Mouse (Mus musculus) hindbrain, embryonic 15.5 days (tissue): ENCODE results near the gene Stum. TPM values are rescaled to one million over a fixed set of nuclear protein-coding genes. Genes with fewer than 3 reads are reported as not detected.
A peak's percentile ranks its signal among the peaks of the same experiment; 100 is the strongest.

Experiments used
- ATAC-seq: fragments of 200-750 bp; cut with Nextera tagmentation; 2 replicates; pipeline ENCODE4 v1.8.0; 2017; ENCODE audit warnings: low read depth, moderate number of reproducible peaks, moderate TSS enrichment; ENCODE audit not compliant: low FRiP score
- H3K27ac ChIP-seq: fragments of 300-500 bp; sonication (generic); replicated peaks from 2 replicates; pipeline ENCODE4 v1.5.1; 2015; ENCODE audit warnings: mild to moderate bottlenecking, inconsistent platforms
- H3K27me3 ChIP-seq: fragments of 300-500 bp; sonication (generic); 2 replicates; pipeline ENCODE4 v1.6.1; 2015; ENCODE audit warnings: control low read depth, inconsistent platforms
- H3K36me3 ChIP-seq: fragments of 300-500 bp; sonication (generic); 2 replicates; pipeline ENCODE4 v1.6.1; 2015; ENCODE audit warnings: control low read depth, inconsistent platforms
- H3K4me1 ChIP-seq: fragments of 300-500 bp; sonication (generic); replicated peaks from 2 replicates; pipeline ENCODE4 v1.6.1; 2015; ENCODE audit warnings: control low read depth, inconsistent platforms
- H3K4me2 ChIP-seq: fragments of 300-500 bp; sonication (generic); 2 replicates; pipeline ENCODE4 v1.6.1; 2015; ENCODE audit warnings: moderate library complexity, mild to moderate bottlenecking, inconsistent platforms
- H3K4me3 ChIP-seq: fragments of 300-500 bp; sonication (generic); 2 replicates; pipeline ENCODE4 v1.5.1; 2015; ENCODE audit warnings: mild to moderate bottlenecking, inconsistent platforms
- H3K9ac ChIP-seq: fragments of 300-500 bp; sonication (generic); 2 replicates; pipeline ENCODE4 v1.6.1; 2015; ENCODE audit warnings: inconsistent platforms
- H3K9me3 ChIP-seq: fragments of 300-500 bp; sonication (generic); 2 replicates; pipeline ENCODE4 v1.6.1; 2016; ENCODE audit warnings: control low read depth, inconsistent platforms
- WGBS: fragments of 180-500 bp; shearing (Covaris S2); methylation state at CpG from one replicate; pipeline ENCODE4 v1.1.7; 2015; 5-methylcytosine and 5-hydroxymethylcytosine counted together
- polyA plus RNA-seq: library from polyadenylated mRNA; unstranded; fragments of >200 nt; fragmentation: Nextera tagmentation; extraction: Ambion mirVana; gene quantifications from 2 replicates; pipeline ENCODE4 v1.2.1, GENCODE M21; 2015

Stum gene
- polyA plus RNA-seq, 1 experiment from 2014 or later: 12.7 TPM

DNA sequence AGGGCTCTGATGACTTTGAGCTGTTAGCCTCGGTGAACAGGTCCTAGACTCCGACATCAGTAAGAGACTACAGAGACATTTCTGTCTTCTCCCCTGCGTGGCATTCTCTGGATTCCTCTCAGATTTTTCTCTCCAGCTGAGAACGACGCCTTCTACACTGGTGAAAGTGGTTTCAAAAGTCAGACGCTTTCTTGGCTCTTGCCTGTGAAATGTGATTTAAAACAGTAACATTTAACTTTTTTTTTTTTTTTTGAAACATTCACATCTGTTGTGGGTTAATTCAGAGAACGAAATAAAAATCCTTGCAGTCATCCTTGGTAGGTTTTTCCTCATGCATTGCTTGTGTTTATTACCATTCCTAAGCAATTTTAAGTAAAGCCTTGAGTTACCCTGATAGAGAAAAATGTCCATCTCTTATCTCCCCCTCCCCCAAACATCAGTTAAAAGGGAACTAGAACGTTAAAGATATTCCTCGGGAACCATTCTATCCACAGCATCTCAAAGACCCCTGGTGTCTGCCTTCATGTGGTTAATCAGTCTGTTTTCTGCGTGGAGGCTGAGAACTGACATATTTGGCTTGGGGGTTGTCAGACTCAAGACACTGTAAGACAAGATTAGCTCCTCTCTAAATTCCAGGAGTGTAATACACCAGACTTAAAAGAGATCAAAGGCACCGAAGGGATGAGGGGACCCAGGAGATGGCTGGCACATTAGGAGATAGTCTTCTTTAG lies 95.4 kb downstream of the Stum start:
- Histone ChIP-seq H3K36me3 (no peaks in the 10 kb centered on the region), H3K27ac (peak overlapping the region; percentile 84), H3K4me2 (peak overlapping the region; percentile 80), H3K9me3 (no peaks in the 10 kb centered on the region), H3K9ac (peak overlapping the region; percentile 42), H3K4me3 (peak overlapping the region; percentile 47), H3K27me3 (no peaks in the 10 kb centered on the region), H3K4me1 (peaks cover 20% of the 10 kb centered on the region)
- WGBS: 11% methylated on average over 11 of the region's 11 CpGs
- ATAC-seq: no peak

DNA sequence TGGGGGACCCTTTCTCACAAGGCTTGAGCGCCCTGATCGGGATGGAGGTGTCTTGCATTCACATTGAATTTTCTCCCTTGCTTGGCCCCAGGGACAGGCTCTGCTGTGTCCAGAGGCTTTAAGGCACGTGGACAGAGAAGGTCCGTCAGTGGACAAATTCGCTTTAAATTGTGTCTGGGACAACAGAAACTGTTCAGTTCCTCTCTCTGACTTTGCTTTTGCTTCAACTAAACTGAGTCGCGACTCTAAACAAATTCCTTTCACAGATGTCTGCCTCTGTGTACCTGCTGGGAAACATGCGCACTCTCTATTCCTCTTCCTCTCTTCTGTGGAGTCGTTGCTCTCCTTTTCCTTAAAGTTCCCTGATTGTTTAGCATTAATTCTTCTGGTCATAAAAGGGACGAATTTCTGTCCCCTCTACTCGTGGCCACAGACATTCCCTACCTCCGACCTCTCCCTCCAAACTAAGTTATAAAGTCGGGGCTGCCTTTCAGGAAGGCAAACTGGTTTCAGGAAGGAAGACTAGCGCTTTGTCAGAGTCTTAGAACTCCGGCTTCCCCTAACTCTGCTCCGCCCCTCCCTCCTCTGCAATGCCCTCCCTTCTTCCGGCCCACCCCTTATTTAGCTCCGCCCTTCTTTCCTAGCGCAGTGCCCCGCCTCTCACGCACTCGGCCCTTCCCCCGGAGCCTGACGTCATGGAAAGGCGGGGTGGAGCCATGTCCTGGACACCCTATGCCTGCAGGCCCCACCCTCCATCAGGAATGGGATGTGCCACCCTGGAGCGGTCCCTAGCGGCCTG lies 96.2 kb downstream of the Stum start:
- no peaks in the 10 kb centered on the region for H3K36me3 ChIP-seq
- under 1% methylated on average over 27 of the region's 27 CpGs for whole genome bisulfite sequencing
- peak overlapping the region; percentile 42 for H3K9ac ChIP-seq
- H3K27me3 ChIP-seq: no peaks in the 10 kb centered on the region
- peak overlapping the region; percentile 84 for H3K27ac ChIP-seq
- H3K4me1 ChIP-seq: peaks cover 20% of the 10 kb centered on the region
- H3K4me2 ChIP-seq: peak overlapping the region; percentile 80
- peak; percentile 98 for ATAC-seq
- peak overlapping the region; percentile 47 for H3K4me3 ChIP-seq
- H3K9me3 ChIP-seq: no peaks in the 10 kb centered on the region

DNA sequence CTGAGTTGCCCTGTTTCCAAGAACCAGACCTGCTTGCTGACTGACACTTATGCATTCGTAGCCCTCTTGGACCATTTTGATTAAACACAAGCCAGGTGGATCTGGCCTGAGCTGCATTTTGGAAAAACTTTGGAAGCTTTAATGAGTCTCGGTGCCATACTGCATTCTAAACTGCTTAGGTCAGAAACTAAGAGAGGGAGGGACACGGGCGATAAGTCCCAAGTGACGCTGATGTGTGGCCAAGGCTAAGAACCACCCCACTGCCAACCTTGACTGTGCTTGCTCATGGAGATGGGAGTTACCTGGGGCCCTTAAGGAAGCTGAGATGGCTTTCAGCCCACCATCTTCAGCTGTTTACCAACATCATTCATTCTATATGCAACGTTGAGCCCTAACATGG lies 98.0 kb downstream of the Stum start:
- Histone ChIP-seq H3K27me3 (no peaks in the 10 kb centered on the region), H3K9me3 (no peaks in the 10 kb centered on the region), H3K36me3 (no peaks in the 10 kb centered on the region), H3K4me3 (no peak overlapping the region), H3K4me1 (peaks cover 20% of the 10 kb centered on the region), H3K27ac (no peak overlapping the region), H3K4me2 (no peak overlapping the region), H3K9ac (no peak overlapping the region)
- WGBS: 88% methylated on average over 6 of the region's 6 CpGs
- ATAC-seq: no peak

DNA sequence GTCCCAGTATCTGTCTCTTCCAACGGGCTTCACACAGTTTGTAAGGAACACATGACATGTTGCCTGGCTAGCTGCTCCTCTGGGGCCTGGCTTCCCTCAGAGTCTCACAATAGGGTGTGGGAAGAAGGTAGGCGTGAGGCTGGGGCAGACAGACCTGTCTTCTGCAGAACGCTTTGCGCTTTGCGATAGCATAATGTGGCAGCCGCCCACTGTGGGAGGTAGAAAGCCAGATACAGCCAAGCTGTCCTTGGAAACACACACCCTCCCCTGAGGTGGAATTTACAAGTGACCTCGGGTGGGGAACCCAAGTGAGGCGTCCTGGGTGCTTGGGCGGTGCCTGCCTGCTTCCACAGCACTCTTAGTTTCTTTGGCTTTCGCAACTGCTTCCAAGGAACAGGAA lies 98.8 kb downstream of the Stum start:
- H3K4me1 ChIP-seq: peaks cover 20% of the 10 kb centered on the region
- no peak overlapping the region for H3K9ac ChIP-seq
- no peak for ATAC-seq
- H3K36me3 ChIP-seq: no peaks in the 10 kb centered on the region
- H3K27ac ChIP-seq: no peak overlapping the region
- H3K9me3 ChIP-seq: no peaks in the 10 kb centered on the region
- no peaks in the 10 kb centered on the region for H3K27me3 ChIP-seq
- H3K4me2 ChIP-seq: no peak overlapping the region
- WGBS: 72% methylated on average over 10 of the region's 10 CpGs
- H3K4me3 ChIP-seq: no peak overlapping the region

DNA sequence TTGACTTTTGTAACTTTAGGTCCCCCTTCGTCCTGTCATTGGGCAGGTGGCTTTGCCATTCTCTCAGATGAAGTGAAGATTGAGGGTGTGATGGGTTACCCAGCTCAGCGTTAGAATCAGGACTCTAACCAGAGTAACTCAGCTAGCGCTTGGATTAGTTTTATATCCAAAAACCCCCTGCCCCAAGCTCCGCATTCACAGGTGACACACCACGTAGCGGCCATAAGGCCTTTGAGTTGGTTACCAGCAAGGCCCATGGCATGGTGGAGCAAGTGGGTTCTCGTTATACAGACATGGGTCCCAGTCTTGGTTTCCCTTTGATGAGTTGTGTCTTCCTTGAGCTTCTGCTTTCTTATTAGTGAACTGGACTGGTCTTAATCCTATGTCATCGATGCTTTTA lies 99.4 kb downstream of the Stum start:
- no peaks in the 10 kb centered on the region for H3K9me3 ChIP-seq
- H3K36me3 ChIP-seq: no peaks in the 10 kb centered on the region
- H3K4me2 ChIP-seq: no peak overlapping the region
- no peak overlapping the region for H3K27ac ChIP-seq
- no peak overlapping the region for H3K9ac ChIP-seq
- H3K4me1 ChIP-seq: peaks cover 20% of the 10 kb centered on the region
- no peaks in the 10 kb centered on the region for H3K27me3 ChIP-seq
- WGBS: 96% methylated on average over 8 of the region's 8 CpGs
- H3K4me3 ChIP-seq: no peak overlapping the region
- no peak for ATAC-seq

Other genes with a start within 250 kb of the Stum start
- 18.5 and 19.9 TPM in 2 replicates for gene Psen2, start 220.1 kb downstream of the Stum start, polyA plus RNA-seq
- gene Itpkb, start 153.0 kb downstream of the Stum start, polyA plus RNA-seq: 3.5 and 3.7 TPM in 2 replicates
- 92.7 and 93.5 TPM in 2 replicates for gene Parp1, start 85.4 kb upstream of the Stum start, polyA plus RNA-seq
- gene Lin9, start 157.6 kb upstream of the Stum start, polyA plus RNA-seq: 8.9 and 9.5 TPM in 2 replicates
- 0.10 TPM in 1 of 2 replicates, not detected in the other for gene Mixl1, start 213.5 kb upstream of the Stum start, polyA plus RNA-seq
- gene Acbd3, start 242.5 kb upstream of the Stum start, polyA plus RNA-seq: 22.9 and 23.0 TPM in 2 replicates